Mouse (Mus musculus) stomach, postnatal 0 days (tissue): ENCODE results near the gene Bcas3. TPM values are rescaled to one million over a fixed set of nuclear protein-coding genes. Genes with fewer than 3 reads are reported as not detected.
A peak's percentile ranks its signal among the peaks of the same experiment; 100 is the strongest.

Source experiments
- ATAC-seq: fragments of 200-750 bp; cut with Nextera tagmentation; 2 replicates; pipeline ENCODE4 v1.8.0; 2017; ENCODE audit not compliant: low FRiP score, low TSS enrichment
- DNase-seq: peaks from one replicate; pipeline ENCODE4 v3.0.0-alpha.2; 2016; ENCODE audit warnings: low spot score
- H3K27ac ChIP-seq: fragments of 300-500 bp; sonication (generic); replicated peaks from 2 replicates; pipeline ENCODE4 v1.5.1; 2014; ENCODE audit warnings: mild to moderate bottlenecking, control low read depth
- H3K27me3 ChIP-seq: fragments of 300-500 bp; sonication (generic); 2 replicates; pipeline ENCODE4 v1.6.1; 2014; ENCODE audit warnings: low read length; ENCODE audit not compliant: control insufficient read depth, insufficient read depth
- H3K36me3 ChIP-seq: fragments of 300-500 bp; sonication (generic); 2 replicates; pipeline ENCODE4 v1.6.1; 2014; ENCODE audit warnings: low read length, mixed read lengths; ENCODE audit not compliant: control insufficient read depth, insufficient read depth
- H3K4me1 ChIP-seq: fragments of 300-500 bp; sonication (generic); replicated peaks from 2 replicates; pipeline ENCODE4 v1.6.1; 2014; ENCODE audit warnings: antibody characterized with exemption; ENCODE audit not compliant: control insufficient read depth, insufficient read depth
- H3K4me2 ChIP-seq: fragments of 300-500 bp; sonication (generic); replicated peaks from 2 replicates; pipeline ENCODE4 v1.6.1; 2014; ENCODE audit warnings: low read depth, mild to moderate bottlenecking, control low read depth, moderate library complexity
- H3K4me3 ChIP-seq: fragments of 300-500 bp; sonication (generic); 2 replicates; pipeline ENCODE4 v1.5.1; 2014; ENCODE audit warnings: low read depth, low read length, control low read depth
- H3K9ac ChIP-seq: fragments of 300-500 bp; sonication (generic); 2 replicates; pipeline ENCODE4 v1.6.1; 2014; ENCODE audit warnings: mild to moderate bottlenecking, low read length, control low read depth, mixed read lengths
- H3K9me3 ChIP-seq: fragments of 300-500 bp; sonication (generic); 2 replicates; pipeline ENCODE4 v1.6.1; 2016; ENCODE audit warnings: low read length; ENCODE audit not compliant: control insufficient read depth
- CTCF ChIP-seq: IDR thresholded peaks from 2 replicates; pipeline ENCODE4 v1.5.1; 2016; ENCODE audit warnings: antibody characterized with exemption, low read depth, mild to moderate bottlenecking, moderate library complexity
- EP300 ChIP-seq: optimal IDR thresholded peaks from 2 replicates; pipeline ENCODE3; 2016; ENCODE audit warnings: antibody characterized with exemption
- WGBS: fragments of 180-500 bp; shearing (Covaris S2); extraction: QIAGEN DNeasy Blood & Tissue Kit; methylation state at CpG from one replicate; pipeline ENCODE4 v1.1.7; 2014; 5-methylcytosine and 5-hydroxymethylcytosine counted together
- polyA plus RNA-seq: library from polyadenylated mRNA; unstranded; fragments of >200 nt; fragmentation: Nextera tagmentation; extraction: Ambion mirVana; gene quantifications from 2 replicates; pipeline ENCODE4 v1.2.1, GENCODE M21; 2015

Gene Bcas3
- polyA plus RNA-seq, 1 experiment from 2014 or later, result 16.5 TPM

GRCm38 (mm10) chr11:85704062-85704748 lies 351.2 kb downstream of the Bcas3 start:
- Histone ChIP-seq H3K9me3 (no peaks in the 10 kb centered on the region), H3K36me3 (no peaks in the 10 kb centered on the region), H3K27me3 (no peaks in the 10 kb centered on the region), H3K4me1 (no peaks in the 10 kb centered on the region), H3K27ac (no peak overlapping the region), H3K4me3 (no peak overlapping the region), H3K9ac (no peak overlapping the region), H3K4me2 (no peak overlapping the region)
- ATAC-seq, result no peak
- no peak for DNase-seq
- TF ChIP-seq EP300 (no peak), CTCF (no peak)
- WGBS, result 60% methylated on average over 4 of the region's 4 CpGs

- no peaks in the 10 kb centered on the region for H3K4me1 ChIP-seq
- no peak overlapping the region for H3K9ac ChIP-seq
- H3K36me3 ChIP-seq, result no peaks in the 10 kb centered on the region
- H3K4me3 ChIP-seq, result no peak overlapping the region
- H3K9me3 ChIP-seq, result no peaks in the 10 kb centered on the region
- TF ChIP-seq CTCF (peak; percentile 60), EP300 (no peak)
- 40% methylated on average over 1 of the region's 1 CpGs for WGBS
- no peak for ATAC-seq
- H3K4me2 ChIP-seq, result no peak overlapping the region
- H3K27me3 ChIP-seq, result no peaks in the 10 kb centered on the region
- no peak overlapping the region for H3K27ac ChIP-seq
- no peak for DNase-seq
Observed at GRCm38 (mm10) chr11:85706630-85707029, 353.7 kb downstream of the Bcas3 start.

- no peak for TF ChIP-seq EP300
- TF ChIP-seq CTCF, result no peak
- 100% methylated on average over 1 of the region's 1 CpGs for whole genome bisulfite sequencing
- no peak overlapping the region for H3K4me3 ChIP-seq
- H3K4me1 ChIP-seq, result no peaks in the 10 kb centered on the region
- DNase-seq, result no peak
- H3K9ac ChIP-seq, result no peak overlapping the region
- ATAC-seq, result no peak
- H3K9me3 ChIP-seq, result no peaks in the 10 kb centered on the region
- no peaks in the 10 kb centered on the region for H3K27me3 ChIP-seq
- no peak overlapping the region for H3K4me2 ChIP-seq
- no peaks in the 10 kb centered on the region for H3K36me3 ChIP-seq
- H3K27ac ChIP-seq, result no peak overlapping the region
Observed at GRCm38 (mm10) chr11:85707496-85707895, 354.5 kb downstream of the Bcas3 start.

GRCm38 (mm10) chr11:85709147-85709546 lies 356.2 kb downstream of the Bcas3 start:
- Histone ChIP-seq H3K27me3 (no peaks in the 10 kb centered on the region), H3K9me3 (no peaks in the 10 kb centered on the region), H3K9ac (no peak overlapping the region), H3K36me3 (no peaks in the 10 kb centered on the region), H3K4me1 (peaks cover under 1% of the 10 kb centered on the region; the same call in 1 of the 2 replicates), H3K27ac (no peak overlapping the region), H3K4me3 (no peak overlapping the region), H3K4me2 (no peak overlapping the region)
- no peak for DNase-seq
- TF ChIP-seq EP300 (no peak), CTCF (no peak)
- no peak for ATAC-seq
- 85% methylated on average over 6 of the region's 6 CpGs for WGBS

GRCm38 (mm10) chr11:85710155-85710554 lies 357.2 kb downstream of the Bcas3 start:
- H3K27me3 ChIP-seq, result no peaks in the 10 kb centered on the region
- no peak for ATAC-seq
- TF ChIP-seq EP300 (no peak), CTCF (no peak)
- H3K4me1 ChIP-seq, result peaks cover 2% of the 10 kb centered on the region; the same call in 1 of the 2 replicates
- no peak for DNase-seq
- H3K9ac ChIP-seq, result no peak overlapping the region
- no peak overlapping the region for H3K4me2 ChIP-seq
- no peak overlapping the region for H3K4me3 ChIP-seq
- 79% methylated on average over 7 of the region's 7 CpGs for WGBS
- no peaks in the 10 kb centered on the region for H3K9me3 ChIP-seq
- H3K27ac ChIP-seq, result no peak overlapping the region
- H3K36me3 ChIP-seq, result no peaks in the 10 kb centered on the region

- no peak overlapping the region for H3K4me3 ChIP-seq
- H3K9me3 ChIP-seq, result no peaks in the 10 kb centered on the region
- no peak for ATAC-seq
- 85% methylated on average over 8 of the region's 8 CpGs for WGBS
- H3K27me3 ChIP-seq, result no peaks in the 10 kb centered on the region
- TF ChIP-seq EP300, result no peak
- TF ChIP-seq CTCF, result no peak
- no peaks in the 10 kb centered on the region for H3K36me3 ChIP-seq
- no peak for DNase-seq
- peaks cover 2% of the 10 kb centered on the region; the same call in 1 of the 2 replicates for H3K4me1 ChIP-seq
- H3K9ac ChIP-seq, result no peak overlapping the region
- no peak overlapping the region for H3K4me2 ChIP-seq
- no peak overlapping the region for H3K27ac ChIP-seq
Observed at GRCm38 (mm10) chr11:85712026-85712804, 359.2 kb downstream of the Bcas3 start.
